Mouse (Mus musculus) hindbrain, postnatal 0 days (tissue): ENCODE measurements at regions not wholly inside any gene's neighbourhood (a gene's known extent, or its start where the extent isn't known, plus 50 kb on each side); places are given as distances from the start of the nearest gene placed in this dataset.

Source experiments
- ATAC-seq: fragments of 200-750 bp; cut with Nextera tagmentation; 2 replicates; pipeline ENCODE4 v1.8.0; 2017; ENCODE audit warnings: mild to moderate bottlenecking, moderate TSS enrichment, moderate library complexity
- DNase-seq: peaks from one replicate; pipeline ENCODE4 v3.0.0-alpha.2; 2015; ENCODE audit warnings: low spot score
- H3K27ac ChIP-seq: fragments of 300-500 bp; sonication (generic); 2 replicates; pipeline ENCODE4 v1.5.1; 2014; ENCODE audit warnings: mild to moderate bottlenecking
- H3K27me3 ChIP-seq: fragments of 300-500 bp; sonication (generic); 2 replicates; pipeline ENCODE4 v1.6.1; 2014; ENCODE audit warnings: low read length, mixed read lengths; ENCODE audit not compliant: insufficient read depth
- H3K36me3 ChIP-seq: fragments of 300-500 bp; sonication (generic); 2 replicates; pipeline ENCODE4 v1.6.1; 2014; ENCODE audit warnings: low read length, mixed read lengths; ENCODE audit not compliant: insufficient read depth
- H3K4me1 ChIP-seq: fragments of 300-500 bp; sonication (generic); 2 replicates; pipeline ENCODE4 v1.6.1; 2014; ENCODE audit warnings: antibody characterized with exemption, low read length, mixed read lengths; ENCODE audit not compliant: insufficient read depth
- H3K4me2 ChIP-seq: fragments of 300-500 bp; sonication (generic); 2 replicates; pipeline ENCODE4 v1.6.1; 2014; ENCODE audit warnings: low read depth, mild to moderate bottlenecking, low read length, moderate library complexity, mixed read lengths
- H3K4me3 ChIP-seq: fragments of 300-500 bp; sonication (generic); 2 replicates; pipeline ENCODE4 v1.5.1; 2014; ENCODE audit warnings: low read length
- H3K9ac ChIP-seq: fragments of 300-500 bp; sonication (generic); replicated peaks from 2 replicates; pipeline ENCODE4 v1.6.1; 2014; ENCODE audit warnings: mild to moderate bottlenecking, low read length, moderate library complexity, mixed read lengths
- H3K9me3 ChIP-seq: fragments of 300-500 bp; sonication (generic); 2 replicates; pipeline ENCODE4 v1.6.1; 2016; ENCODE audit warnings: low read length, mixed read lengths
- CTCF ChIP-seq: IDR thresholded peaks from 2 replicates; pipeline ENCODE4 v1.5.1; 2016; ENCODE audit warnings: antibody characterized with exemption, control low read depth, low read depth
- WGBS: fragments of 180-500 bp; shearing (Covaris S2); extraction: QIAGEN DNeasy Blood & Tissue Kit; methylation state at CpG from one replicate; pipeline ENCODE4 v1.1.7; 2014; 5-methylcytosine and 5-hydroxymethylcytosine counted together

- H3K27me3 ChIP-seq: no peaks in the 10 kb centered on the region
- H3K4me3 ChIP-seq: no peak overlapping the region
- peak; percentile 11; the same call in 1 of the 2 replicates for TF ChIP-seq CTCF
- no peaks in the 10 kb centered on the region for H3K4me1 ChIP-seq
- H3K36me3 ChIP-seq: no peaks in the 10 kb centered on the region
- DNase-seq (peak; percentile 26), ATAC-seq (no peak)
- WGBS: 70% methylated on average over 11 of the region's 11 CpGs
- H3K27ac ChIP-seq: no peak overlapping the region
- no peaks in the 10 kb centered on the region for H3K9me3 ChIP-seq
- no peak overlapping the region for H3K4me2 ChIP-seq
- no peak overlapping the region for H3K9ac ChIP-seq
These were observed 144.4 kb upstream of the Nav3 start for GRCm38 (mm10) chr10:110600352-110600853.

- Histone ChIP-seq H3K27me3 (no peaks in the 10 kb centered on the region), H3K36me3 (no peaks in the 10 kb centered on the region), H3K9me3 (no peaks in the 10 kb centered on the region), H3K9ac (no peak overlapping the region), H3K4me3 (no peak overlapping the region), H3K4me1 (no peaks in the 10 kb centered on the region), H3K4me2 (no peak overlapping the region), H3K27ac (no peak overlapping the region)
- WGBS: 46% methylated on average over 9 of the region's 9 CpGs
- DNase-seq: no peak
- ATAC-seq: no peak
- TF ChIP-seq CTCF: no peak
These were observed 134.9 kb upstream of the E2f7 start for GRCm38 (mm10) chr10:110610336-110610735.

- no peak for DNase-seq
- Histone ChIP-seq H3K4me3 (no peak overlapping the region), H3K27me3 (no peaks in the 10 kb centered on the region), H3K4me1 (no peaks in the 10 kb centered on the region), H3K9ac (no peak overlapping the region), H3K4me2 (no peak overlapping the region), H3K36me3 (no peaks in the 10 kb centered on the region), H3K27ac (no peak overlapping the region), H3K9me3 (no peaks in the 10 kb centered on the region)
- TF ChIP-seq CTCF: no peak
- WGBS: 32% methylated on average over 1 of the region's 1 CpGs
- no peak for ATAC-seq
These were observed 128.2 kb upstream of the E2f7 start for GRCm38 (mm10) chr10:110617004-110617403.

GRCm38 (mm10) chr10:110619193-110619592, 126.0 kb upstream of the E2f7 start:
- no peak overlapping the region for H3K27ac ChIP-seq
- H3K4me2 ChIP-seq: no peak overlapping the region
- no peaks in the 10 kb centered on the region for H3K27me3 ChIP-seq
- H3K36me3 ChIP-seq: no peaks in the 10 kb centered on the region
- no peak overlapping the region for H3K4me3 ChIP-seq
- ATAC-seq (no peak), DNase-seq (no peak)
- no peaks in the 10 kb centered on the region for H3K9me3 ChIP-seq
- 87% methylated on average over 7 of the region's 7 CpGs for WGBS
- no peaks in the 10 kb centered on the region for H3K4me1 ChIP-seq
- TF ChIP-seq CTCF: no peak
- H3K9ac ChIP-seq: no peak overlapping the region

GRCm38 (mm10) chr10:110625644-110626043, 119.6 kb upstream of the E2f7 start:
- H3K4me3 ChIP-seq: no peak overlapping the region
- no peak overlapping the region for H3K9ac ChIP-seq
- H3K9me3 ChIP-seq: no peaks in the 10 kb centered on the region
- no peak for TF ChIP-seq CTCF
- no peaks in the 10 kb centered on the region for H3K27me3 ChIP-seq
- H3K27ac ChIP-seq: no peak overlapping the region
- H3K4me2 ChIP-seq: no peak overlapping the region
- WGBS: 83% methylated on average over 3 of the region's 3 CpGs
- no peaks in the 10 kb centered on the region for H3K4me1 ChIP-seq
- DNase-seq (no peak), ATAC-seq (no peak)
- H3K36me3 ChIP-seq: no peaks in the 10 kb centered on the region

- WGBS: 22% methylated on average over 10 of the region's 10 CpGs
- H3K36me3 ChIP-seq: no peaks in the 10 kb centered on the region
- no peak overlapping the region for H3K4me2 ChIP-seq
- ATAC-seq (no peak), DNase-seq (peak; percentile 12)
- H3K27ac ChIP-seq: no peak overlapping the region
- TF ChIP-seq CTCF: no peak
- H3K9me3 ChIP-seq: no peaks in the 10 kb centered on the region
- H3K4me3 ChIP-seq: no peak overlapping the region
- no peaks in the 10 kb centered on the region for H3K4me1 ChIP-seq
- no peak overlapping the region for H3K9ac ChIP-seq
- H3K27me3 ChIP-seq: no peaks in the 10 kb centered on the region
These were observed 104.8 kb upstream of the E2f7 start for GRCm38 (mm10) chr10:110640406-110640805.

GRCm38 (mm10) chr10:110642065-110642690, 103.1 kb upstream of the E2f7 start:
- ATAC-seq: no peak
- H3K4me2 ChIP-seq: peak overlapping the region; percentile 24; the same call in 1 of the 2 replicates

More at GRCm38 (mm10) chr10:110642065-110642690, 103.1 kb upstream of the E2f7 start:
- 56% methylated on average over 19 of the region's 19 CpGs for WGBS
- Histone ChIP-seq H3K4me1 (no peaks in the 10 kb centered on the region), H3K4me3 (no peak overlapping the region), H3K27ac (no peak overlapping the region), H3K36me3 (no peaks in the 10 kb centered on the region), H3K9me3 (no peaks in the 10 kb centered on the region), H3K9ac (no peak overlapping the region), H3K27me3 (no peaks in the 10 kb centered on the region)
- TF ChIP-seq CTCF: no peak
- DNase-seq: no peak
